Mouse (Mus musculus): ENCODE results near the gene Npepl1. TPM values are rescaled to one million over a fixed set of nuclear protein-coding genes. Genes with fewer than 3 reads are reported as not detected.

Gene Npepl1
- total and polyA plus RNA-seq, 3 experiments = 17.3 to 46.9 TPM; not detected in 1

DNA sequence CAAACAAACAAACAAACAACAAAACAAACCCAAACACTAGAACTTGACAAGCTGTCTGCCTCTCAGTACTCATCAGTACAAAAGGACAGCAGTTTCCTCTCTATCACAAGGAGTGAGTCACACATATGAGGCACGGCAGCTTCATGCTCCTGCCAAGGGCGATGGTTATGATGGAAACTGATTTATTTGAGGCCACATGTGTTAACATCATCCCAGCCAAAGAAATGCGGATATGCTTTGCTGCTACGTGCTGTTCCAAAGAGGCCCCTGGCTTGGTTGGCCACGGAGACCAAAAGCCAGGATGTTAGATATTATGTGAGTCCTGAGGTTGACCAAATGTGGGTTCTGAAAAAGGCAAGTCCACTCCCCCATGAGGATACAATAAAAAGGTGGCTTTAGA lies 38.7 kb upstream of the Npepl1 start:
- Histone ChIP-seq H3K79me2 (ENCODE audit: control insufficient read depth, insufficient read depth, low read length, poor library complexity) (peaks cover 2% of the 10 kb centered on the region), H3K36me3 (ENCODE audit: control insufficient read depth in 1 of 2, insufficient read depth in 2 of 2, low read length in 2 of 2) (peaks cover 0 to 5% of the 10 kb centered on the region in 2 experiments; a peak in 2 of 4 replicates), H3K9ac (ENCODE audit: control insufficient read depth, low read depth, low read length, poor library complexity, severe bottlenecking) (no peak overlapping the region), H3K4me3 (ENCODE audit: control insufficient read depth in 1 of 2, insufficient read depth in 1 of 2, low read depth in 2 of 2, low read length in 2 of 2) (no peak overlapping the region), H3K27ac (ENCODE audit: control insufficient read depth, low read depth, low read length) (no peak overlapping the region), H3K27me3 (ENCODE audit: control insufficient read depth in 1 of 2, insufficient read depth in 2 of 2, low read length in 2 of 2) (no peaks in the 10 kb centered on the region), H3K9me3 (replicated peaks; ENCODE audit: insufficient read depth, low read length) (no peaks in the 10 kb centered on the region), H3K4me1 (ENCODE audit: control insufficient read depth in 1 of 2, insufficient read depth in 2 of 2, low read length in 2 of 2) (peaks cover 0 to 8% of the 10 kb centered on the region in 2 experiments; a peak in 2 of 4 replicates)
- DNase-seq (ENCODE audit: low read depth, low spot score) = no peak
- TF ChIP-seq MAZ (IDR thresholded peaks at IDR 0.05; ENCODE audit: low read depth, low read length) (no peak), ZC3H11A (IDR thresholded peaks at IDR 0.05; ENCODE audit: low read depth, low read length) (no peak), KAT2A (conservative IDR thresholded peaks at IDR 0.05; ENCODE audit: low read depth, low read length) (no peak), JUND (IDR thresholded peaks at IDR 0.05; ENCODE audit: low read depth, low read length) (no peak), CHD2 (IDR thresholded peaks at IDR 0.05; ENCODE audit: low read length) (no peak), GABPA (IDR thresholded peaks at IDR 0.05; ENCODE audit: low read depth, low read length) (no peak), TAL1 (IDR thresholded peaks at IDR 0.05; ENCODE audit: low read length) (no peak), GATA1 (IDR thresholded peaks at IDR 0.05; ENCODE audit: low read depth, low read length) (no peak), POLR2AphosphoS5 (IDR thresholded peaks at IDR 0.05; ENCODE audit: borderline replicate concordance, low read depth, low read length) (no peak), ZNF384 (IDR thresholded peaks at IDR 0.05; ENCODE audit: low read depth, low read length) (no peak)

DNA sequence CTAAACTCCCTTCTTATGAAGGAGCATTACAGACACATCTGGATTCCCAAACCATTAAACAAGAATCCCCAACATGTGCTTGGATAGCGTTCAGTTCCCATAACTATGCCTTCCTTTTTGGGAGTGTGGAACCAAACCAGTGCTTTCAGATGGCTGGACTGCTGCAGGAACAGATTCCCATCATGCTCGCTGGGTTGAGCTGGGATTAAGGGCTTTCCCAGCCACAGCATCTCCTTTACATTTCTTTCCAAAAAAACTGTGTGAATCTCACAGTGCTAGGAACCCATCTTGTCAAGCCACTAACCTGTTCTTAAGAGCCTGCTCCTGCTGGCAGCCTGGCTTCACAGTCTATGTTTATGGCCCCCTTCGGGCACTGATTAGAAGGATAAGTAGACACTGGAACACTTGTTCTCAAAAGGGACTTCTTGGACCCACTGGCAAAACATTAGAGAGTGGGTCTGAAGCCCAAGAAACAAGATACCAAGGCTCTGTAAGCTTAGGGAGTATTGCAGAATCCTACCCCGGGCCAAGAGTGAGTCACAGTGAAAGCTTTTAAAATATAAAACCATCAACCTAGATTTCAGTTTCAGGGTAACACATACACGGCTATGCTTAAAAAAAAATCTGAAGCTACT lies 36.9 kb upstream of the Npepl1 start:
- Histone ChIP-seq H3K4me3 (ENCODE audit: control insufficient read depth in 1 of 2, insufficient read depth in 1 of 2, low read depth in 2 of 2, low read length in 2 of 2) (no peak overlapping the region), H3K79me2 (ENCODE audit: control insufficient read depth, insufficient read depth, low read length, poor library complexity) (peaks cover 19% of the 10 kb centered on the region), H3K27ac (ENCODE audit: control insufficient read depth, low read depth, low read length) (no peak overlapping the region), H3K27me3 (ENCODE audit: control insufficient read depth in 1 of 2, insufficient read depth in 2 of 2, low read length in 2 of 2) (no peaks in the 10 kb centered on the region), H3K9ac (ENCODE audit: control insufficient read depth, low read depth, low read length, poor library complexity, severe bottlenecking) (no peak overlapping the region), H3K9me3 (replicated peaks; ENCODE audit: insufficient read depth, low read length) (no peaks in the 10 kb centered on the region), H3K4me1 (ENCODE audit: control insufficient read depth in 1 of 2, insufficient read depth in 2 of 2, low read length in 2 of 2) (peaks cover 0 to 8% of the 10 kb centered on the region in 2 experiments; a peak in 2 of 4 replicates), H3K36me3 (ENCODE audit: control insufficient read depth in 1 of 2, insufficient read depth in 2 of 2, low read length in 2 of 2) (peaks cover 0 to 9% of the 10 kb centered on the region in 2 experiments; a peak in 2 of 4 replicates)
- TF ChIP-seq MYC (IDR thresholded peaks at IDR 0.05; ENCODE audit: low read depth, low read length) = no peak
- no peak for TF ChIP-seq UBTF (IDR thresholded peaks at IDR 0.05; ENCODE audit: borderline replicate concordance, insufficient read depth, low read depth, low read length)
- no peak for TF ChIP-seq GABPA (IDR thresholded peaks at IDR 0.05; ENCODE audit: low read depth, low read length)
- TF ChIP-seq SMC3 (IDR thresholded peaks at IDR 0.05; ENCODE audit: low read depth, low read length) = no peak
- TF ChIP-seq MAFK (IDR thresholded peaks at IDR 0.05; ENCODE audit: borderline replicate concordance, low read depth, low read length) = no peak
- TF ChIP-seq NELFE (IDR thresholded peaks at IDR 0.05; ENCODE audit: low read depth, low read length) = no peak
- DNase-seq (ENCODE audit: low read depth, low spot score) = no peak
